Mouse (Mus musculus): Measurements from ENCODE around the gene Nol4l.
"Not testable (repeated sequence)": the region's sequence is repeated elsewhere in the genome, so short reads cannot be mapped to it uniquely, and the experiment has no call there.

Gene Nol4l

GRCm38 (mm10) chr2:153510136-153510535 lies 19.6 kb downstream of the Nol4l start:
- DNase-seq, result peak; percentile 41 to 62

- peak; percentile 70 to 75 for DNase-seq
These were observed 20.4 kb downstream of the Nol4l start for GRCm38 (mm10) chr2:153509211-153510029.

- peak in 1 of 2 experiments; percentile 12 for DNase-seq
These were observed 21.4 kb downstream of the Nol4l start for GRCm38 (mm10) chr2:153508405-153508804.

DNA sequence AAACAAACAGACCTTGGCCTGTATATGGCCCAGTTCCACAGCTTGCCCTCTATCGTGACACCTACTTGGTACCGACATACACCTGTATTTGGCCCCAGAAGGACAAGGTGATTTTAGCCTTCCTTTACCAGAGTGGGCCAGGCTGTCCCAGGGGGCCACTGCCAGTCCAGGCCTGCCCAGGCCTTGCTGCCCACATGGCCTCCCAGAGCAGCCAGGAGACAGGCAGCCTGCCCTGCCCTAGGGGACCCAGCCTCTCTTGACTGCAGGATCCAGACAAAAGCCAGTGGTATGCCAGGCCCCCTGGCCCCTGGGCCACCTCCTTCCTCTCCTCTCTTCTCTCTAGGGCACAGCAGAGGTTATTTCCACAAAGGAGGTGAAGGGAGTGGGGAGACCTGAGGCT lies 21.8 kb downstream of the Nol4l start:
- DNase-seq, result peak in 1 of 2 experiments; percentile 11

GRCm38 (mm10) chr2:153506385-153506784 lies 23.4 kb downstream of the Nol4l start:
- DNase-seq, result no peak

- DNase-seq, result peak in 1 of 2 experiments; percentile 60
These were observed 30.6 kb downstream of the Nol4l start for GRCm38 (mm10) chr2:153499154-153499553.

DNA sequence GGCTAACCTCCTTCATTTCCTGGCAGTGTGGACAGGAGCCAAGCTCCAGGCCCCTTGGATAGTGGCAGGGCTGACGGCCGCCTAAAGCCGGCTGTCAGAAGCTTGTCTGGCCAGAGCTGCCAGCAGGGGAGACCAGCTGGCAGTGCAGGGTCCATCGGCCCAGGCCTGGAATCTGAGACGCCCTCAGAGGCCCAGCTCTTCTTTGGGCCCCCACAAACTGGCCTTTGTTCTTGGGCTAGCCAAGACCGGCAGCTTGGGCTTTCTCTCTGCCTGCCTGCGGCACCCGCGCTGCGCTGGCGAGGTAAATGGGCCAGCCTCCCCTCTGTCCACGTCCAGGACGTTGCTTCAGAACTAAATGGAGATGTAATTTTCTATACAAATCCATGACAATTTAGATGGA lies 32.9 kb downstream of the Nol4l start:
- DNase-seq, result peak; percentile 63 to 76

GRCm38 (mm10) chr2:153496301-153496700 lies 33.5 kb downstream of the Nol4l start:
- DNase-seq, result no peak

DNA sequence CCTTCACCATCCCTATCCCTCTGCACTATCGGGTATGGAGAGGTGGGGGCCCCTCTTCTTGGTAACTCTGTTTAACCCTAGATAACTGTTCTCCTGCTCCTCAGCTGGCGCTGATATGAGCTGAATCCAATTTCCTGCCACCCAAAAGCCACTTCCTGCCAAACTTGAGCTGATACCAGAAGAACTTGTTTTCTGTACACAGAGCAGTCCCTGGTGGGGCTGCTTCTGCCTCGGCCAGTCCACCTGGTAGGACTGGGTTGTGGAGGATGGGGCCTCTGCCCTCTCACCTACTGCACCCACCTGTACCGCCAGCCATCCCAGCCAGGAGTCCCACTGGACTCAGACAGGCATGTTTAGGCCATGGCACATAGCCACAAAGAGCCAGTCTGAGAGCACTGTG lies 34.0 kb downstream of the Nol4l start:
- no peak for DNase-seq

DNA sequence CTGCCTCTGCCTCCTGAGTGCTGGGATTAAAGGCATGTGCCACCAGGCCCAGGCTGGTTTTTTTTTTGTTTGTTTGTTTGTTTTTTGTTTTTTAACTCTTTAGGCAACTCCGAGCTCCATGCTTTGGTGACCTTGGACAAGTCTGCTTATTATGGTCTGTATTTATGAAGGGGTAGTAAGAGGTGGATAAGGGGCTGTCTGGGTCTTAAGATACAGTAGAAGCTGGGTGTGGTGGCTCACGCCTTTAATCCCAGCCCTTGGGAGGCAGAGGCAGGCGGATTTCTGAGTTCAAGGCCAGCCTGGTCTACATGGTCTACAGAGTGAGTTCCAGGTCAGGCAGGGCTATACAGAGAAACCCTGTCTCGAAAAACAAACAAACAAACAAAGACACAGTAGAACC lies 34.4 kb downstream of the Nol4l start:
- not testable (repeated sequence) for DNase-seq

GRCm38 (mm10) chr2:153494293-153494811 lies 35.4 kb downstream of the Nol4l start:
- peak; percentile 52 to 62 for DNase-seq

DNA sequence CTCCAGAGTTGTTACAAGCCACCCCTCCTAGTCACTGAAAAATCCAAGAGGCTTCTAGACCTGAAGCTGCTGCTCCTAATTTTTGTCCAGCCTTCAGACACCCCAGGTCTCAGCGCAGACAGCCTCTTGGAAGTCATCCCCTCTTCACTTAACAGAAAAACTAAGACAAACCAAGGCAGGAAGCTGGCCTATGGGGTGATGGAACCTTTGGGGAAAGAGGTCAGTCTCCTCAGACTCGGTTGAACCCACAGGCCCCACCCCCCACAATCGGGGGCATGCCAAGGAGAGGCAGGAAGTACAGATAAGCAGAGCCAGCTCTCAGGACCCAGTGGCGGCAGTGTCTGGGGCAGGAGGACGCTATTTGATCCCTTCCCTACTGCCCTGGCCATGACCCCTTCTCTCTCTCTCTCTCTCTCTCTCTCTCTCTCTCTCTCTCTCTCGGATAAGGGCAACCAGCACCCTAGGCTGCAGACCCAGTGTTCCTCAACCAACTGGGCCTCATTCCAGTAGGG lies 35.9 kb downstream of the Nol4l start:
- DNase-seq, result peak in 1 of 2 experiments; percentile 38

GRCm38 (mm10) chr2:153493393-153493731 lies 36.4 kb downstream of the Nol4l start:
- DNase-seq, result no peak

DNA sequence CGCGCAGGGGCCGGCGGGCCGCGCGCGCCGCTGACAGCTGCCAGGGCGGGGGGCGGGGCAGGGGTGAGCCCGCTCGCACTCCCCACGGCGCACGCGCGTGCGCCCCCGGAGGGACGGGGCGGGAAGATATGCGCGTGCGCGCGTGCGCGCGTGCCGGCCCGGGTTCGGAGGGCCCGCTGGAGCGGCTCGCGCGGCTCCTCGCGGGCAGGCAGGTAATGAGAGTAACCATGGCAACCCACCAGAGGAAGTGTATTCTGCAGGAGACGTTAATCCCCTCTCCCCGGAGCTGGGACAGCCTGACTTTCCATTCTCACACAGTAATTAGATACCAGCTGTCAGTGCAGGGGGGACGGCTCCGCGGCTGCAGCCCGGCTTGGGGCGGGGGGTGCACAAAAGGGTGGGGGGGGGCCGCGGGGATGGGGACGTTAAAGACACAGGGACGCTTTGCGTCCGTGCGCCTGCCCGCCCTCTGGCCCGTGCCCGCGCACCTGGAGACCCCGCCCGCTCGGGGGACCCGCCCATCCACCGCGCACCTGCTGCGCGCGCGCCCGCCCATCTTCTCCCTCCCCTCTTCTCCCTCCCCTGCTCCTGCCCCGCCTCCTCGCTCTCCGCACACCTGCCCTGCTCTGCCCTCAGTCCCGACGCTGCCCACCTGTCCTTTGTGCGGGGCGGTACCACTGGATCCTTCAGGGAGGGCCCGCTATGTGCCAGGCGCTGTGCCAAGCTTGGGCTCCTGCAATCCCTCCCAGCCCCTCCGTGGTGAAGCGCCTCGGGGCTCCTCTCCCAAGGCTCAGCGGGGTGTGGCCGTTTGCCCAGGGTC lies 37.0 kb downstream of the Nol4l start, which contains the start of gene 4930404H24Rik:
Gene 4930404H24Rik, plus strand, starts transcription at position 218 of the 820 bp plus-strand sequence.
- peak; percentile 77 to 88 for DNase-seq

- peak in 1 of 2 experiments; percentile 57 for DNase-seq
These were observed 37.6 kb downstream of the Nol4l start for GRCm38 (mm10) chr2:153492179-153492517.

GRCm38 (mm10) chr2:153491512-153492178 lies 38.1 kb downstream of the Nol4l start:
- peak; percentile 74 to 76 for DNase-seq

DNA sequence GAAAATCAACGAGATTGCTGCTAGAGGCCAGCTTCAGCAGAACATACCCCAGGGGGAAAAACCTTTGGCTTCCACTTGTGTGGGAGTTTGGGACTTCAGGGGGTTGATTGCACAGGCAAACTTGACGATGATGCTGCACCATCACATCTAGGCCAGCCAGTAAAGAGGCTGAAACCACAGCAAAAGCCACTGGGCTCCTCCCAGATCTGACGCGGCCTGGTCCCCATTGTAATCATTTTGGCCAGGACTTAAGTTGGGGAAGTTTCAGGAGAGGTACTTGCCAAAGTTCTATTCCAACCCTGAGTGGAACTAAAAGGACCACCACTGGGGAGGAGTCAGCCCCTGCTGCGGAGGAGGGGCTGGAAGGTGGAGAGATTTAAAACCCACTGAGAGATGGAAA lies 38.8 kb downstream of the Nol4l start:
- no peak for DNase-seq

- no peak for DNase-seq
These were observed 39.7 kb downstream of the Nol4l start for GRCm38 (mm10) chr2:153490116-153490515.

- no peak for DNase-seq
These were observed 45.7 kb downstream of the Nol4l start for GRCm38 (mm10) chr2:153484071-153484470.

DNA sequence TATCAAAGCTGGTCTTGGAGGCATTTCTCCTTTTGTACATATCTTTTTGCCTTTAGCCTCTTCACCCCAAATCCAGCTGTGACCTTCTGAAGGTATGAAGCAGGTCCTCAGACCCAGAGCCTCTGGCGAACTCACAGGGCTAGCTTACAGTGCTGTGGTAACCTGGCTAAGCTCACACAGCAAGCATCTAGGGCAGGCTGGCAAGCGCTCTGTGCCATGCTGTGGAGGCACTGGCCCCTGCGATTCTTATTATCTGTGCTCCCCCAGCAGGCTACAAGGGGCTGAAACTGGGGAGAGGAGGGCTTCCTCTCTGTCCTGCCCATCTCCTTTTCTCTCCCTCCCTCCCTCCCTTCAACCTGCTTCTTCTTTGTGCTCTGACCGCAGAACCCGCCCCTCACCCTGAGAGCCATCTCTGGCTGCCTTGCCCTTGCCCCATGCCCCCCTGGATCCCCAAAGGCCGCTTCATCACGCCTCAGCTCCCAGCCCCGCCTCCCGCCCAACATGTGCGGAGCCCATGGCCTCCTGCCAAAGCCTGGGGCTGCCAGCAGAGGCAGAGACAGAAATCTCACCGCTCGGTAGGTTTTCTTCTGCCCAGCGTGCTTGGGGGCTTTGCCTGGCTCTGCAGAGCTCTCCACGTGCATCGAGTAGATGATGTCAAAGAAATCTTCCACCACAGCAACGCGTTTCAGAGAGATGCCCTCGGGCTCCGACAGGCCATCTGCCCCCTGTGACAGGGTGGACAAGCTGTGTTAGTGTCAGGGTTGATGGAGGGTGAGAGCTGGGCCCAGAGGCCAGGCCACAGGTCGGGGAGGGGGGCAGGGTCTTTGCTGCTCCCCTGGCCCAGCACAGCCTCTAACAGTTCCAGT lies 46.4 kb downstream of the Nol4l start:
- DNase-seq, result peak; percentile 69 to 80

- no peak for DNase-seq
These were observed 48.0 kb downstream of the Nol4l start for GRCm38 (mm10) chr2:153481861-153482120.

Measured in cerebellum, postnatal 36 days (tissue).